Mouse (Mus musculus): ENCODE results near the gene Dqx1. TPM values are rescaled to one million over a fixed set of nuclear protein-coding genes. Genes with fewer than 3 reads are reported as not detected.

The Dqx1 gene
- polyA plus RNA-seq, 1 experiment from 2014 or later, result 6.1 TPM

- H3K9me3 ChIP-seq (ENCODE audit: control insufficient read depth, low read length), result no peaks in the 10 kb centered on the region
- H3K27ac ChIP-seq (ENCODE audit: low read depth, low read length), result peak overlapping the region; percentile 62
- H3K4me2 ChIP-seq, result peak overlapping the region; percentile 56
- ATAC-seq (replicated peaks; ENCODE audit: low FRiP score), result peak; percentile 90
- no peaks in the 10 kb centered on the region for H3K36me3 ChIP-seq (ENCODE audit: control insufficient read depth, insufficient read depth, low read length)
- peak overlapping the region; percentile 35; the same call in 1 of the 2 replicates for H3K9ac ChIP-seq (ENCODE audit: low read depth, low read length)
- peaks cover 6% of the 10 kb centered on the region; the same call in 1 of the 2 replicates for H3K27me3 ChIP-seq (replicated peaks; ENCODE audit: control insufficient read depth, insufficient read depth, low read length)
- H3K4me1 ChIP-seq (replicated peaks; ENCODE audit: control insufficient read depth, insufficient read depth, low read length), result peaks cover 15% of the 10 kb centered on the region
- WGBS, result 14% methylated on average over 24 of the region's 24 CpGs
- peak overlapping the region; percentile 21 for H3K4me3 ChIP-seq (ENCODE audit: low read depth, low read length)
- peak; percentile 84 for DNase-seq (ENCODE audit: low spot score)
These were observed 19.1 kb upstream of the Dqx1 start for GRCm38 (mm10) chr6:83038496-83039012.

GRCm38 (mm10) chr6:83040601-83041000, 17.0 kb upstream of the Dqx1 start:
- no peak overlapping the region for H3K4me3 ChIP-seq (ENCODE audit: low read depth, low read length)
- no peaks in the 10 kb centered on the region for H3K36me3 ChIP-seq (ENCODE audit: control insufficient read depth, insufficient read depth, low read length)
- H3K4me1 ChIP-seq (replicated peaks; ENCODE audit: control insufficient read depth, insufficient read depth, low read length), result peaks cover 9% of the 10 kb centered on the region
- ATAC-seq (replicated peaks; ENCODE audit: low FRiP score) (no peak), DNase-seq (ENCODE audit: low spot score) (no peak)
- H3K9me3 ChIP-seq (ENCODE audit: control insufficient read depth, low read length), result no peaks in the 10 kb centered on the region
- no peak overlapping the region for H3K9ac ChIP-seq (ENCODE audit: low read depth, low read length)
- 73% methylated on average over 5 of the region's 5 CpGs for WGBS
- H3K4me2 ChIP-seq, result no peak overlapping the region
- H3K27me3 ChIP-seq (replicated peaks; ENCODE audit: control insufficient read depth, insufficient read depth, low read length), result peaks cover 1% of the 10 kb centered on the region; the same call in 1 of the 2 replicates
- H3K27ac ChIP-seq (ENCODE audit: low read depth, low read length), result no peak overlapping the region

- H3K27ac ChIP-seq (ENCODE audit: low read depth, low read length), result no peak overlapping the region
- ATAC-seq (replicated peaks; ENCODE audit: low FRiP score), result no peak
- no peak overlapping the region for H3K9ac ChIP-seq (ENCODE audit: low read depth, low read length)
- H3K4me2 ChIP-seq, result no peak overlapping the region
- H3K9me3 ChIP-seq (ENCODE audit: control insufficient read depth, low read length), result no peaks in the 10 kb centered on the region
- no peak for DNase-seq (ENCODE audit: low spot score)
- H3K4me1 ChIP-seq (replicated peaks; ENCODE audit: control insufficient read depth, insufficient read depth, low read length), result peaks cover 5% of the 10 kb centered on the region
- no peak overlapping the region for H3K4me3 ChIP-seq (ENCODE audit: low read depth, low read length)
- WGBS, result 58% methylated on average over 6 of the region's 6 CpGs
- no peaks in the 10 kb centered on the region for H3K36me3 ChIP-seq (ENCODE audit: control insufficient read depth, insufficient read depth, low read length)
- H3K27me3 ChIP-seq (replicated peaks; ENCODE audit: control insufficient read depth, insufficient read depth, low read length), result no peaks in the 10 kb centered on the region
These were observed 14.1 kb upstream of the Dqx1 start for GRCm38 (mm10) chr6:83043561-83043960.

DNA sequence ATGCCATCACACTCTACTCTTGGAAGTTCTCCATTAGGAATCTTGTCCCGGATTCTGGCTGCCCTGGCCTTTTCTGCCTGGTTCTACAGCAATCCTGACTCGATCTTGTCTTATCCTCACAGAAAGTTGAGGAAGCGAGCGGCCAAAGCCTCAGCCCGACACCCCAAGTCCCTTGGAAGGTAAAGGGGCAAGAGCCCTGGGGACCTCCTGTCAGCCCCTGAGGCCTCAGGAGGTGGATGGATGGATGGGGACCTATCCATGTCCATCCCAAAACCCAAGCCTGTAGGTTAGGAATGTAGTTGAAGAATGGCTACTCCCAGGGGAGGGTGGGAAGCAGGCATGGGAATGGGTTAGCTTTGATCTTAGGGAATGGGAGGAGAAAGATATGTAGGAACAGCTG, 13.7 kb upstream of the Dqx1 start:
- no peak overlapping the region for H3K4me2 ChIP-seq
- no peaks in the 10 kb centered on the region for H3K9me3 ChIP-seq (ENCODE audit: control insufficient read depth, low read length)
- WGBS, result 84% methylated on average over 5 of the region's 5 CpGs
- no peak overlapping the region for H3K27ac ChIP-seq (ENCODE audit: low read depth, low read length)
- DNase-seq (ENCODE audit: low spot score), result no peak
- H3K36me3 ChIP-seq (ENCODE audit: control insufficient read depth, insufficient read depth, low read length), result no peaks in the 10 kb centered on the region
- H3K27me3 ChIP-seq (replicated peaks; ENCODE audit: control insufficient read depth, insufficient read depth, low read length), result no peaks in the 10 kb centered on the region
- H3K4me1 ChIP-seq (replicated peaks; ENCODE audit: control insufficient read depth, insufficient read depth, low read length), result peaks cover under 1% of the 10 kb centered on the region
- ATAC-seq (replicated peaks; ENCODE audit: low FRiP score), result no peak
- H3K9ac ChIP-seq (ENCODE audit: low read depth, low read length), result no peak overlapping the region
- H3K4me3 ChIP-seq (ENCODE audit: low read depth, low read length), result no peak overlapping the region

DNA sequence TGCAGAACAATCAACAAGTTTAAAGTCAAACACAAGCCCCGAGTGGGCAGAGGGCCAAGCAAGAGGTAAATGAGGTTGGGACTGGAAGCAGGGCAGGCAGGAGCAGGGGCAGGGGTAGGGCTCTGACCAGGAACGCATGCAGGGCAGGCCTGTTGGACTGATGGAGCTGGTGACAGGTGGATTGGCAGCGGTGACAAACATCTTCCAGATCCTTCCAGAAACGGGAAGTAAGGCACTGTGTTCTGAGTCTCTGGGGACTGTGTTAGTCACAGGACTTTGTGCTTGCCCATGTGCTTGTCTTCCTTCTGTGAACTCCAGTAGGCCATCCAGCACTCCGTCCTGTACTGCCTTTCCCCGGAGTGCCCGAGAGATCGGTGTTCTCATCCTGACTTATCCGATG, 12.9 kb upstream of the Dqx1 start:
- H3K27ac ChIP-seq (ENCODE audit: low read depth, low read length), result no peak overlapping the region
- DNase-seq (ENCODE audit: low spot score), result no peak
- no peaks in the 10 kb centered on the region for H3K4me1 ChIP-seq (replicated peaks; ENCODE audit: control insufficient read depth, insufficient read depth, low read length)
- H3K9ac ChIP-seq (ENCODE audit: low read depth, low read length), result no peak overlapping the region
- H3K4me3 ChIP-seq (ENCODE audit: low read depth, low read length), result no peak overlapping the region
- no peaks in the 10 kb centered on the region for H3K27me3 ChIP-seq (replicated peaks; ENCODE audit: control insufficient read depth, insufficient read depth, low read length)
- 63% methylated on average over 9 of the region's 9 CpGs for WGBS
- no peak overlapping the region for H3K4me2 ChIP-seq
- ATAC-seq (replicated peaks; ENCODE audit: low FRiP score), result no peak
- H3K36me3 ChIP-seq (ENCODE audit: control insufficient read depth, insufficient read depth, low read length), result no peaks in the 10 kb centered on the region
- no peaks in the 10 kb centered on the region for H3K9me3 ChIP-seq (ENCODE audit: control insufficient read depth, low read length)

- DNase-seq (ENCODE audit: low spot score) (no peak), ATAC-seq (replicated peaks; ENCODE audit: low FRiP score) (no peak)
- Histone ChIP-seq H3K27me3 (replicated peaks; ENCODE audit: control insufficient read depth, insufficient read depth, low read length) (no peaks in the 10 kb centered on the region), H3K4me1 (replicated peaks; ENCODE audit: control insufficient read depth, insufficient read depth, low read length) (peaks cover 8% of the 10 kb centered on the region), H3K36me3 (ENCODE audit: control insufficient read depth, insufficient read depth, low read length) (peaks cover 6% of the 10 kb centered on the region; the same call in 1 of the 2 replicates), H3K27ac (ENCODE audit: low read depth, low read length) (no peak overlapping the region), H3K4me2 (no peak overlapping the region), H3K9me3 (ENCODE audit: control insufficient read depth, low read length) (no peaks in the 10 kb centered on the region), H3K9ac (ENCODE audit: low read depth, low read length) (no peak overlapping the region), H3K4me3 (ENCODE audit: low read depth, low read length) (no peak overlapping the region)
- WGBS, result 66% methylated on average over 10 of the region's 10 CpGs
These were observed 8.3 kb upstream of the Dqx1 start for GRCm38 (mm10) chr6:83049367-83049766.

DNA sequence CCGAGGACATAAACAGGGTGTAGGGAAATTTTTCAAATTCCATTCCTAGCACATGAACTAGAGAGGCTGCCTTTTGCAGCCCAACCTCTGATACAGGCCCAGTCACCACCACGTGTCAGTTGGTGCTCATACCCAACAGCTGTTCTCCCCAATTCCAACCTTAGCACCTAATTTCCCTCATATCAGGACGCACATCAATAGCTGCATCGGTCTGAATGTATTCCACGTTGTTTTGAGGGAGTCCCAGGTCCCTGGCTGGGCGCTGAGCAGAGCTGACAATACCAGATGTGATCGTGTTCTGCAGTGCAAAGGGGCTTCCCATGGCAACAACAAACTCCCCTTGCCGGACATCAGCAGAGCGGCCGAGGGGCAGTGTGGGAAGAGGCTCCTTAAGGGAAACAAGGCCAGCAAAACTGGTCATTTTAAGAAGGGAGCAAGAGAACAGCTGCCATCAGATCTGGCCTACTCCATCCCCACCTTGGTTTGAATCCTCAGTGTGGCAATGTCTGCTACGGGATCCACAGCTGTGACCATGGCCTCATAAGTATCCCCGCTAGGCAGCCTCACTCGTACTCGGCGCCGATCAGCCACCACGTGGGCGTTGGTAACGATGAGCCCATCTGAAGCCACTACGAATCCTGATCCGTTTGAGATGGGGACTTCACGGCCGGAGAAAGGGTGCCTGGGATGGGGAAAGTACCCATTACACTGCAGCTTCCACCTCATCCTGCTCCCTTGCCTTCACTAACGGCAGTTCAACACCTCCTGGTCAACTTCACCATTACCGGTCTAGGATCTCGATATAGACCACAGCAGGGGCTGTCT, 4.3 kb upstream of the Dqx1 start:
- H3K36me3 ChIP-seq (ENCODE audit: control insufficient read depth, insufficient read depth, low read length), result peaks cover 22% of the 10 kb centered on the region
- H3K4me3 ChIP-seq (ENCODE audit: low read depth, low read length), result peak overlapping the region; percentile 79
- H3K4me2 ChIP-seq, result peak overlapping the region; percentile 95
- H3K9me3 ChIP-seq (ENCODE audit: control insufficient read depth, low read length), result no peaks in the 10 kb centered on the region
- H3K4me1 ChIP-seq (replicated peaks; ENCODE audit: control insufficient read depth, insufficient read depth, low read length), result peaks cover 19% of the 10 kb centered on the region
- 2% methylated on average over 26 of the region's 26 CpGs for WGBS
- H3K27me3 ChIP-seq (replicated peaks; ENCODE audit: control insufficient read depth, insufficient read depth, low read length), result no peaks in the 10 kb centered on the region
- peak overlapping the region; percentile 94 for H3K9ac ChIP-seq (ENCODE audit: low read depth, low read length)
- DNase-seq (ENCODE audit: low spot score) (peak; percentile 58), ATAC-seq (replicated peaks; ENCODE audit: low FRiP score) (0 out of 2 replicates have a peak, but pooled peaks have one; percentile 6)
- H3K27ac ChIP-seq (ENCODE audit: low read depth, low read length), result peak overlapping the region; percentile 87

DNA sequence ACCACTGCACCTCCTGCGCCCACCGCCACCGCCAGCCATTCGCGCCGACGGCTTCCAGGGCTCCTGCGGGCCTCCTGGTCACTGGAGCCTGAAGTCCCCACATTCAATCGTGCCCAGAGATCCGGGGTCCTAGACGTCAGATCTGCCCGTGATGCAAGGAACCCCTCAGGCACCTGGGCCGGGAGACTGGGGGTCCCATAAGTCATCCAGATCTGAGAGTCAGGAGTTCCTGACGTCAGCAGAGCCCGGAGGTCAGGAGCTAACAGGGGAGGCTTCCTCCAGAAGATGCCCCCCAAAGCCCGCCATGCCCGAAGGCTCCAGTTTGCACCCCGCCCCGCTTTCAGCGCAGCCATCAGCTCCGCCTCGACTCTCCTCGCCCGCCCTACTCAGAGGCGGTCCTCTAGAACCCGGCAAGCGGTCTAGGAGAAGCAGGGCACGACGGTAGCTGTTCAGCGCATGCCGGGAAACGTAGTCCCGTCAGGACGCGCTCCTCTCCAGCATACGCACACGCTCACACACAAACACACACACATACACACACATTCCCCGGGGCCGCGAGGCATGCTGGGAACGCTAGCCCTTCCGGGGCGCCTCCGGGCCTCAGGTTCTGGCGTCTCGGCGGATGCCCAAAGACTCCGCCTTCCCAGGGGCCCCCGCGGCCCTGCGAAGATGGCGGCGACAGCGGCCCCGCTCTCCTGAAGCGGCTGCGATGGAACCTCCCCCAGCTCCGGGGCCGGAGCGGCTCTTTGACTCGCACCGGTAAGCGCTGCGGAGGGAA, 3.4 kb upstream of the Dqx1 start, which contains the start of gene Aup1:
TSS of gene Aup1 (plus strand) at position 448 of the 778 bp plus-strand sequence.
- ATAC-seq (replicated peaks; ENCODE audit: low FRiP score), result peak; percentile 93
- Histone ChIP-seq H3K4me1 (replicated peaks; ENCODE audit: control insufficient read depth, insufficient read depth, low read length) (peaks cover 20% of the 10 kb centered on the region), H3K4me3 (ENCODE audit: low read depth, low read length) (peak within 1 kb of the TSS; percentile 79)

More for the DNA sequence above, 3.4 kb upstream of the Dqx1 start, which contains the start of gene Aup1:
- no peaks in the 10 kb centered on the region for H3K9me3 ChIP-seq (ENCODE audit: control insufficient read depth, low read length)
- H3K27me3 ChIP-seq (replicated peaks; ENCODE audit: control insufficient read depth, insufficient read depth, low read length), result no peaks in the 10 kb centered on the region
- H3K9ac ChIP-seq (ENCODE audit: low read depth, low read length), result peak within 1 kb of the TSS; percentile 94
- peaks cover 22% of the 10 kb centered on the region for H3K36me3 ChIP-seq (ENCODE audit: control insufficient read depth, insufficient read depth, low read length)
- peak within 1 kb of the TSS; percentile 95 for H3K4me2 ChIP-seq
- H3K27ac ChIP-seq (ENCODE audit: low read depth, low read length), result peak within 1 kb of the TSS; percentile 87
- WGBS, result under 1% methylated on average over 64 of the region's 64 CpGs
- DNase-seq (ENCODE audit: low spot score), result peak; percentile 97
